Mouse (Mus musculus): ENCODE data around the gene Osbp. TPM values are rescaled to one million over a fixed set of nuclear protein-coding genes. Genes with fewer than 3 reads are reported as not detected.

Osbp gene
- total RNA-seq (2023): 10 to 100 TPM; 44.4 to 45.5 TPM

GRCm38 (mm10) chr19:11965023-11965942 lies at the start of gene Osbp:
Gene Osbp (plus strand): TSS chr19:11965941.

DNA sequence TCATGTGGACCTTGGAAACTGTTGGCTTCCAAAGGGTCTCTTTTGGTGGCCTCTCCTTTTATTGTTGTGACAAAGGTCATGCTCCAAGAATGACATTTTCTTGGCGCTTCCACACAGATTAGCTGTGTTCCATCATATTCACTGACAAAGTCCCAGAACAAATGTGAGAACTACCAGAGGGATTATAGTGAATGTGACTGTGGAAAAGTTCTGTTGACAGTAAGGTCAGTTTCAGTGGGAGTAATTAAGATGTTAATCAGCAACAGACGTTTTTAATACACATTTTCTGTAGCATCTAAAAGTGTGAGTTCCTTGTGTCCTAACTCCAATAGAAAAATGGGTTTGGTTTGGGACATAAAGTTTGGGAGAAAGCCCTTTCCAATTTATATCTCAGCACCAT lies 75.5 kb downstream of the Osbp start, which contains the start of gene Olfr1423:
TSS of gene Olfr1423 (minus strand) at position 101 of the 400 bp plus-strand sequence.

Other genes starting within 250 kb of the Osbp start
- not detected for gene Gif, start 218.4 kb upstream of the Osbp start, total RNA-seq (2023)
- 10 to 100 TPM; 26.1 to 26.2 TPM for gene Mrpl16, start 195.6 kb upstream of the Osbp start, total RNA-seq (2023)
- 1 to 10 TPM; 7.5 to 9.4 TPM for gene Stx3, start 146.5 kb upstream of the Osbp start, total RNA-seq (2023)
- not detected for gene Olfr1417, start 126.7 kb upstream of the Osbp start, total RNA-seq (2023)
- not detected for gene Olfr1418, start 104.9 kb upstream of the Osbp start, total RNA-seq (2023)
- not detected for gene Olfr1419, start 90.8 kb upstream of the Osbp start, total RNA-seq (2023)
- not detected for gene Olfr1420, start 79.4 kb upstream of the Osbp start, total RNA-seq (2023)
- gene Patl1, start 53.5 kb upstream of the Osbp start, total RNA-seq (2023): 10 to 100 TPM; 52.7 to 54.4 TPM
- not detected for gene Olfr1423, start 75.4 kb downstream of the Osbp start, total RNA-seq (2023)
- not detected for gene Olfr1424, start 96.7 kb downstream of the Osbp start, total RNA-seq (2023)
- not detected for gene Olfr1425, start 111.8 kb downstream of the Osbp start, total RNA-seq (2023)
- not detected for gene Olfr1426, start 126.1 kb downstream of the Osbp start, total RNA-seq (2023)
- gene Olfr1427, start 137.4 kb downstream of the Osbp start, total RNA-seq (2023): not detected
- not detected for gene Olfr1428, start 150.0 kb downstream of the Osbp start, total RNA-seq (2023)
- gene Olfr76, start 157.3 kb downstream of the Osbp start, total RNA-seq (2023): not detected
- gene Olfr1555-ps1, start 204.2 kb downstream of the Osbp start, total RNA-seq (2023): not detected
- gene Olfr1431, start 234.7 kb downstream of the Osbp start, total RNA-seq (2023): not detected